Mouse (Mus musculus) liver, embryonic 15.5 days (tissue): ENCODE results near the gene Timm13. TPM values are rescaled to one million over a fixed set of nuclear protein-coding genes. Genes with fewer than 3 reads are reported as not detected.

Experiments
- ATAC-seq: fragments of 200-750 bp; cut with Nextera tagmentation; 2 replicates; pipeline ENCODE4 v1.8.0; 2017; ENCODE audit warnings: moderate number of reproducible peaks, mild to moderate bottlenecking, moderate library complexity; ENCODE audit not compliant: insufficient read depth
- H3K27ac ChIP-seq: fragments of 300-500 bp; sonication (generic); replicated peaks from 2 replicates; pipeline ENCODE4 v1.5.1; 2015; ENCODE audit warnings: mild to moderate bottlenecking, inconsistent platforms
- H3K27me3 ChIP-seq: fragments of 300-500 bp; sonication (generic); 2 replicates; pipeline ENCODE4 v1.6.1; 2015; ENCODE audit warnings: mild to moderate bottlenecking, inconsistent platforms
- H3K36me3 ChIP-seq: fragments of 300-500 bp; sonication (generic); replicated peaks from 2 replicates; pipeline ENCODE4 v1.6.1; 2015; ENCODE audit warnings: moderate library complexity, mild to moderate bottlenecking, inconsistent platforms
- H3K4me1 ChIP-seq: fragments of 300-500 bp; sonication (generic); replicated peaks from 2 replicates; pipeline ENCODE4 v1.6.1; 2015; ENCODE audit warnings: inconsistent platforms
- H3K4me2 ChIP-seq: fragments of 300-500 bp; sonication (generic); 2 replicates; pipeline ENCODE4 v1.6.1; 2015; ENCODE audit warnings: moderate library complexity, mild to moderate bottlenecking, inconsistent platforms
- H3K4me3 ChIP-seq: fragments of 300-500 bp; sonication (generic); replicated peaks from 2 replicates; pipeline ENCODE4 v1.5.1; 2015; ENCODE audit warnings: mild to moderate bottlenecking, inconsistent platforms
- H3K9ac ChIP-seq: fragments of 300-500 bp; sonication (generic); 2 replicates; pipeline ENCODE4 v1.6.1; 2015; ENCODE audit warnings: moderate library complexity, mild to moderate bottlenecking, inconsistent platforms
- H3K9me3 ChIP-seq: fragments of 300-500 bp; sonication (generic); replicated peaks from 2 replicates; pipeline ENCODE4 v1.6.1; 2016; ENCODE audit warnings: inconsistent platforms
- WGBS: fragments of 180-500 bp; shearing (Covaris S2); methylation state at CpG from one replicate; pipeline ENCODE4 v1.1.7; 2015; ENCODE audit warnings: mixed read lengths; ENCODE audit not compliant: insufficient replicate concordance; 5-methylcytosine and 5-hydroxymethylcytosine counted together
- polyA plus RNA-seq: library from polyadenylated mRNA; unstranded; fragments of >200 nt; fragmentation: Nextera tagmentation; extraction: Ambion mirVana; gene quantifications from 2 replicates; pipeline ENCODE4 v1.2.1, GENCODE M21; 2015

The Timm13 gene
- polyA plus RNA-seq, 1 experiment from 2014 or later, result 165 TPM

GRCm38 (mm10) chr10:80917779-80918434, 17.1 kb upstream of the Timm13 start, which contains the start of gene Lmnb2:
Gene Lmnb2 (minus strand): TSS chr10:80918245.
- WGBS, result under 1% methylated on average over 61 of the region's 61 CpGs
- ATAC-seq, result peak; percentile 24; the same call in 1 of the 2 replicates
- Histone ChIP-seq H3K4me1 (peaks cover 63% of the 10 kb centered on the region), H3K4me2 (peak within 1 kb of the TSS; percentile 86), H3K4me3 (peak within 1 kb of the TSS; percentile 73), H3K9me3 (no peaks in the 10 kb centered on the region), H3K27ac (0 out of 2 replicates have a peak within 1 kb of the TSS, but pooled peaks have one; percentile 41), H3K27me3 (peaks cover 54% of the 10 kb centered on the region), H3K36me3 (0 out of 2 replicates have a peak, but pooled peaks cover 7% of the 10 kb centered on the region), H3K9ac (peak within 1 kb of the TSS; percentile 65)

- Histone ChIP-seq H3K27me3 (peaks cover 49% of the 10 kb centered on the region), H3K27ac (no peak overlapping the region), H3K36me3 (0 out of 2 replicates have a peak, but pooled peaks cover 7% of the 10 kb centered on the region), H3K4me2 (peak overlapping the region; percentile 86), H3K4me3 (peak overlapping the region; percentile 73), H3K4me1 (peaks cover 63% of the 10 kb centered on the region), H3K9ac (peak overlapping the region; percentile 65), H3K9me3 (no peaks in the 10 kb centered on the region)
- peak; percentile 10; the same call in 1 of the 2 replicates for ATAC-seq
- under 1% methylated on average over 15 of the region's 15 CpGs for WGBS
Measured at GRCm38 (mm10) chr10:80917336-80917778, 16.6 kb upstream of the Timm13 start.

DNA sequence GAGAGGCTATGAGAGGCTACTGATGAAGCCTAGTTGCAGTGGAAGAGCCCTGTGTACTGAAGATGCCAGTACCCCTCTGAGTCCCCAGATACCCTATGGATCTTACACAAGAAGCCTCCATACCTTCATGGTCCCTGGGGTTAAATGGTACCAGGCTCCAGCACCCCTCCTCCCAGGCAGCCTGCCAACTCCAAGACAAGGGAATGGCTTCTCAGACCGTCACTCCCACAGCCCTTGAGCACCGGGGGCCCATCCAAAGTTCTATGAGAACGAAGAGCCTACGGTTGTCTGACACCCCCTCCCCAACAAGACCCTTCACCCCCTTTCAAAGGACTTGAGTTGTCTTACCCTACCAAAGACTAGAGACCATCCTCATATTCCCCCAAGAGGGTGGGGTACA, 15.0 kb upstream of the Timm13 start:
- 80% methylated on average over 4 of the region's 4 CpGs for WGBS
- no peak for ATAC-seq
- Histone ChIP-seq H3K27ac (no peak overlapping the region), H3K27me3 (peaks cover 34% of the 10 kb centered on the region), H3K9ac (no peak overlapping the region), H3K4me3 (no peak overlapping the region), H3K4me2 (no peak overlapping the region), H3K9me3 (no peaks in the 10 kb centered on the region), H3K4me1 (peaks cover 57% of the 10 kb centered on the region), H3K36me3 (peaks cover 8% of the 10 kb centered on the region; the same call in 1 of the 2 replicates)

GRCm38 (mm10) chr10:80915260-80915659, 14.5 kb upstream of the Timm13 start:
- H3K9me3 ChIP-seq, result no peaks in the 10 kb centered on the region
- 25% methylated on average over 2 of the region's 2 CpGs for WGBS
- no peak overlapping the region; the same call in 1 of the 2 replicates for H3K27ac ChIP-seq
- H3K27me3 ChIP-seq, result peaks cover 31% of the 10 kb centered on the region
- no peak overlapping the region for H3K4me2 ChIP-seq
- no peak overlapping the region for H3K4me3 ChIP-seq
- peak; percentile 20; the same call in 1 of the 2 replicates for ATAC-seq
- peaks cover 57% of the 10 kb centered on the region for H3K4me1 ChIP-seq
- H3K9ac ChIP-seq, result no peak overlapping the region
- H3K36me3 ChIP-seq, result peaks cover 13% of the 10 kb centered on the region; the same call in 1 of the 2 replicates

DNA sequence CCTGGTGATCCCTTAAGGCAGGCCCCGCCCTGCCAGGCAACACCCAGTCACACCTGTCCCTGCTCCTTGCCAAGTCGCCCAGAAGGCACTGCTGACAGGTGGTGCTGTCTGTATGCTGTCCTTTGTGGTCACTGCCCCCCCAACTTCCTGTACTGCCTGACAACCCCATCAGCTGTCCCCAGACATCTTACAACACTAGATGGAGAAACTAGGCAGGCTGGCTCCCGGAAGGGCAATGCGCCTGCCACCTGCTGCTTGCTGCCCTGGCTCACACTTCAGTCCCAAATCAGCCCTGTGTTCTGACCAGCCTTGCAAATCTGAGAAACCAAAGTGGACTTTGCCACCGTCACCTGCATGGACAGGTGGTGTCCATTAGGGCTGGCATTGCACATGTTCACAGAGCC, 13.5 kb upstream of the Timm13 start:
- 72% methylated on average over 5 of the region's 5 CpGs for WGBS
- Histone ChIP-seq H3K4me1 (peaks cover 57% of the 10 kb centered on the region), H3K27me3 (peaks cover 21% of the 10 kb centered on the region), H3K27ac (no peak overlapping the region), H3K4me3 (no peak overlapping the region), H3K9me3 (no peaks in the 10 kb centered on the region), H3K9ac (no peak overlapping the region), H3K36me3 (peaks cover 23% of the 10 kb centered on the region), H3K4me2 (no peak overlapping the region)
- no peak for ATAC-seq

- no peak overlapping the region for H3K4me2 ChIP-seq
- 84% methylated on average over 7 of the region's 8 CpGs for WGBS
- H3K27me3 ChIP-seq, result peaks cover 14% of the 10 kb centered on the region
- peaks cover 55% of the 10 kb centered on the region for H3K4me1 ChIP-seq
- no peak overlapping the region for H3K9ac ChIP-seq
- H3K27ac ChIP-seq, result no peak overlapping the region
- peaks cover 30% of the 10 kb centered on the region for H3K36me3 ChIP-seq
- H3K4me3 ChIP-seq, result no peak overlapping the region
- no peaks in the 10 kb centered on the region for H3K9me3 ChIP-seq
- ATAC-seq, result no peak
Measured at GRCm38 (mm10) chr10:80913364-80914011, 12.7 kb upstream of the Timm13 start.

DNA sequence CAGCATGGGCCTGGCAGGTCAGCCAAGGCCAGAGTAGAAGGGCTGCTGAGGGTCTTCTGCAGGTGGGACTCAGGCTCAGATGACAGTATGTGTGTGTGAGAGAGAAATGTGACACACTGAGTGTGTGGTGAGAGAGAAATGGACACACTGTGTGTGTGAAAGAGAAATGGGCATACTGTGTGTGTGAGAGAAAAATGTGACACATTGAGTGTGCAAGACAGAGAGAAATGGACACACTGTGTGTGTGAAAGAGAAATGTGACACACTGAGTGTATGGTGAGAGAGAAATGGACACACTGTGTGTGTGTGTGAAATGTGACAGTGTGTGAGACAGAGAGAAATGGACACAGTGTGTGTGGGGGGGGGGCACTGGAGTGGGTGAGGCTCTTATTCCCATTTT, 11.1 kb upstream of the Timm13 start:
- no peak overlapping the region for H3K4me2 ChIP-seq
- no peak overlapping the region for H3K9ac ChIP-seq
- H3K27ac ChIP-seq, result no peak overlapping the region
- no peaks in the 10 kb centered on the region for H3K27me3 ChIP-seq
- no peak for ATAC-seq
- peaks cover 39% of the 10 kb centered on the region for H3K4me1 ChIP-seq
- H3K9me3 ChIP-seq, result no peaks in the 10 kb centered on the region
- H3K36me3 ChIP-seq, result peaks cover 39% of the 10 kb centered on the region
- no peak overlapping the region for H3K4me3 ChIP-seq

DNA sequence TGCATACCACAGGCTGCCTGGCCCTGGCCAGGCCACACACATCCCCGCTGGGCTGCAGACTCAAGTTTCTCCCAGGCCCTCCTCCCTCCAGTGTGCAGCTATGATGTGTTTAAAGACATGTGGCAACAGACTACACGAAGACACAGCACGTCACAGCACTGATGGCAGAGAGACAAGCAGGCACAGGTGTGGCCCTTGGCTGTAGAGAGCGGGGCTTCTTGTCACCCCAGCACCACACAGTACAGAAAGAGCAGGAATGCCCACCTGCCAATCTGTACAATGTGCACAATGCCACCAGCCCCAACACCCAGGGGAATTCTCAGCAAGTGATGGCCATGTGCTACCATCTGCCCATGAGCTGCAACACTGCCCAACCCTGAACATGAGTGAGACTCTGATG, 10.6 kb upstream of the Timm13 start:
- Histone ChIP-seq H3K4me1 (peaks cover 34% of the 10 kb centered on the region), H3K27me3 (no peaks in the 10 kb centered on the region), H3K9me3 (no peaks in the 10 kb centered on the region), H3K27ac (no peak overlapping the region), H3K36me3 (peaks cover 39% of the 10 kb centered on the region), H3K4me2 (no peak overlapping the region), H3K4me3 (no peak overlapping the region), H3K9ac (no peak overlapping the region)
- no peak for ATAC-seq
- 72% methylated on average over 4 of the region's 4 CpGs for WGBS

DNA sequence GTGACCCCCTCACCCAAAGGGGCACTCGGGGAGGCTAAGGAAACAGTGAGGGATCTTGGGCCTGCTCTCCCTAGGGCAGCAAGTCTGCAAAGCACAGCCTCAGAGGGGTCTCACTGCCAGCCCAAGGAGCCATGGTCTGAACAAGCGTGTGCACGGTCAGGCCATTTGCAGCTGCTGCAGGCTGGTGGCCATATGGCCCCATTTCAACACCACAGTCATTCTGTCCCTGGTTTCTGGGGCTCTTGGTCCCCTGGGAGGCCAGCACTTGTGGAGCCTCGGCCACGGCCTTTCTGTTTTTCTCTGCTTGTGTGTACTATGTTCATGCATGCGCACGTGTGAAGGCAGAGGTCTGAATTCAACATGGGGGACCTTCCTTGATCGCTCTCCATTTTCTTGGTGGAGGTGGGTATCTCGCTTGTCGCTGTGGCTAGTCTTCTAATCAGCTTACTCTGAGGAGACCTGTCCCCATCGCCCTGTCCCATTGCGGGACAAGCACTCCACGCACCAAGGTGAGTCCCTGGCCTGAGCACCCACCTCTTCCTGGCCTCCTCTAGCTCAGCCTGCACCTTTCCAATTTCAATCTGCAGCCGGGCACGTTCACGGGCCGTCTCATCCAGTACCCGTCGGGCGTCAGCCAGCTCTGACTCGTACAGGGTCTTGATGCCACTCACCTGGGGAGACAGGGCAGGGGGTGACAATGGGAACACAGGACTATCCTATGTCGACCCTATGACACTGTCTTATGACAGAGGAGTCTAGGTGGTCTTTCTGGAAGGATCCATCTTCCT, 8.8 kb upstream of the Timm13 start:
- Histone ChIP-seq H3K27me3 (no peaks in the 10 kb centered on the region), H3K4me1 (peaks cover 16% of the 10 kb centered on the region), H3K27ac (no peak overlapping the region), H3K4me2 (no peak overlapping the region), H3K9me3 (no peaks in the 10 kb centered on the region), H3K36me3 (peaks cover 51% of the 10 kb centered on the region), H3K9ac (no peak overlapping the region), H3K4me3 (no peak overlapping the region)
- ATAC-seq, result no peak
- 83% methylated on average over 22 of the region's 22 CpGs for WGBS

GRCm38 (mm10) chr10:80904709-80905108, 3.9 kb upstream of the Timm13 start:
- Histone ChIP-seq H3K4me3 (no peak overlapping the region), H3K27ac (no peak overlapping the region), H3K9ac (no peak overlapping the region), H3K4me2 (no peak overlapping the region), H3K9me3 (no peaks in the 10 kb centered on the region), H3K27me3 (no peaks in the 10 kb centered on the region), H3K36me3 (peaks cover 51% of the 10 kb centered on the region), H3K4me1 (peaks cover 11% of the 10 kb centered on the region)
- WGBS, result 78% methylated on average over 11 of the region's 11 CpGs
- no peak for ATAC-seq
